Mouse (Mus musculus) central nervous system, embryonic 14 days (tissue): ENCODE results near the gene Sfn. TPM values are rescaled to one million over a fixed set of nuclear protein-coding genes. Genes with fewer than 3 reads are reported as not detected.

ENCODE experiments used
- polyA plus RNA-seq: library from polyadenylated mRNA; depleted of rRNA; stranded (reverse); fragments of >200 nt; gene quantifications from 2 replicates; pipeline ENCODE4 v1.2.3, GENCODE M21; 2012; rRNA removed

Gene Sfn
- 3.2 and 15.8 TPM in 2 replicates for polyA plus RNA-seq

GRCm38 (mm10) chr4:133601721-133602218 is at the start of gene Sfn:
TSS of gene Sfn (minus strand) at chr4:133602168.

GRCm38 (mm10) chr4:133649989-133650699 is 48.2 kb upstream of the Sfn start, which contains the start of gene Zdhhc18:
TSS of gene Zdhhc18 (minus strand) at chr4:133650154.

GRCm38 (mm10) chr4:133584059-133584951 is 17.7 kb downstream of the Sfn start, which contains the start of gene Gpn2:
TSS of gene Gpn2 (plus strand) at chr4:133584362.

GRCm38 (mm10) chr4:133574070-133574842 is 27.7 kb downstream of the Sfn start, which contains the start of gene Gpatch3:
TSS of gene Gpatch3 (plus strand) at chr4:133574745.

DNA sequence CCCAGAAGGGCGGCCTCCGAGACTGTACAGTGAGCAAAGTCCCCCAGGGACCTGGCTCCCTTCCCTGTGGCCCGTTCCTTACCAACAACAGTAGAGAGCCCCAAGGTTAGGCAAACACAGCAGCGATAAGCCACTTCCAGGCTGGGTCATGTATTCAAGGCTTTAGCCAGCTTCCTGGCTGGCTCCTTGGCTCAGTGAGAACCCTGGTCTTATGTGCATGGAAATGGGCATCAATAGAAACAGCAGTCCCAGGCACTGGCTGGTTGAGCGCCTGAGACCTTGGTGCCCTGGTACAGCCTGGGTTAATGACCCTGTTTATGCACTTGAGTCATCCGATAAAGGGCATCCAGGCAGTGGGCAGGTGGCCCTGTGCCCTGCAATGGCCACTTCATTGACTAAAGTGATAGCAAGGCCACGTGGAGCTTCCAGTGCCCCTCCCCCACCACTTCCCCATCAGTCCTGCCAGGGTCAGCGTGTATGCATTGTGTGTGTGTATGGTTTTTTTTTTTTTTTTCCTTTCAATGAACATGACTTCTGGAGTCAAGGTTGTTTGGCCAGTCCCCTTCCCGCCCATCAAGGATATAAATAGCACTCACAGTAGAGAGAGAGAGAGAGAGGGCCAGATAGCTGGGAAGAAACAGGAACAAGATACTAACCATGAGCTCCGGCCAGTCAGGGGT is 49.1 kb downstream of the Sfn start, which contains the start of gene Nr0b2:
Nr0b2 (plus strand) TSS at position 609 of the 680 bp plus-strand sequence.

Other genes with a start within 250 kb of the Sfn start
- 35.0 and 35.1 TPM in 2 replicates for gene Wdtc1, start 248.7 kb downstream of the Sfn start, polyA plus RNA-seq
- gene Slc9a1, start 232.5 kb downstream of the Sfn start, polyA plus RNA-seq, result 25.2 and 28.1 TPM in 2 replicates
- gene Tent5b, start 122.0 kb downstream of the Sfn start, polyA plus RNA-seq, result 0.17 and 0.44 TPM in 2 replicates
- 8.0 and 8.1 TPM in 2 replicates for gene Trnp1, start 103.6 kb downstream of the Sfn start, polyA plus RNA-seq
- 0.16 and 1.6 TPM in 2 replicates for gene Kdf1, start 83.2 kb downstream of the Sfn start, polyA plus RNA-seq
- gene Nudc, start 56.2 kb downstream of the Sfn start, polyA plus RNA-seq, result 195 and 203 TPM in 2 replicates
- gene Nr0b2, start 48.8 kb downstream of the Sfn start, polyA plus RNA-seq, result 0.06 TPM in 1 of 2 replicates, not detected in the other
- 8.0 TPM in 2 replicates for gene Gpatch3, start 27.4 kb downstream of the Sfn start, polyA plus RNA-seq
- 37.9 and 43.5 TPM in 2 replicates for gene Gpn2, start 17.8 kb downstream of the Sfn start, polyA plus RNA-seq
- gene Zdhhc18, start 48.0 kb upstream of the Sfn start, polyA plus RNA-seq, result 31.6 and 33.7 TPM in 2 replicates
- gene Pigv, start 70.5 kb upstream of the Sfn start, polyA plus RNA-seq, result 11.5 and 11.7 TPM in 2 replicates
- 89.4 and 90.0 TPM in 2 replicates for gene Arid1a, start 154.6 kb upstream of the Sfn start, polyA plus RNA-seq